Mouse (Mus musculus) layer of hippocampus, adult 18-20 months (tissue): ENCODE measurements around the gene Sez6. TPM values are rescaled to one million over a fixed set of nuclear protein-coding genes. Genes with fewer than 3 reads are reported as not detected.

ENCODE experiments used
- DNase-seq, 2 experiments: peaks; one replicate each; pipeline ENCODE4 v3.0.0; 2022; ENCODE audit warnings: low spot score in 2 of 2
- total RNA-seq, 2 experiments: library from RNA; stranded (reverse); gene quantifications; 2 replicates each; pipeline ENCODE4 v1.2.3; 2021

Sez6 gene
- total RNA-seq, 2 experiments from 2014 or later = 161 to 167 TPM

GRCm38 (mm10) chr11:77942230-77942629 is 11.6 kb downstream of the Sez6 start:
- DNase-seq = no peak

DNA sequence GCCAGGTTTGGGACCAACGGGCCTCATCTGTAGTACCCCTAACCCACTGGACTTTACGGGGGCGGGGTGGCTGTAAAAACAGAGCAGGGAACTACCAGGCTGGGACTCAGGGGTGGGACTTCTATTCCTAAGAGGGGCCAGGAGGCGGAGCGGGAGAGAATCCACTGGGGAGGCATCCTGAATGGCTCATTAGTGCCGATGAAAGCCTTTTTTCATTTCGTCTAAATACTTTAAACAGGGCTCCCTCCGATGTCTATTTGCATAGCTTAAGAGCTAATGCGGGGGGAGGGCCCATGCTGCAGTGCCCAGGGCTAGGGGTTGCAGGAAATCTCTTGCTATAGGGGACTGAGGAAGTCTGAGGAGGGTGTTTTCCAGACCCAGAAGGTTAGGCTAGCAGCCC is 17.3 kb downstream of the Sez6 start:
- DNase-seq = no peak

DNA sequence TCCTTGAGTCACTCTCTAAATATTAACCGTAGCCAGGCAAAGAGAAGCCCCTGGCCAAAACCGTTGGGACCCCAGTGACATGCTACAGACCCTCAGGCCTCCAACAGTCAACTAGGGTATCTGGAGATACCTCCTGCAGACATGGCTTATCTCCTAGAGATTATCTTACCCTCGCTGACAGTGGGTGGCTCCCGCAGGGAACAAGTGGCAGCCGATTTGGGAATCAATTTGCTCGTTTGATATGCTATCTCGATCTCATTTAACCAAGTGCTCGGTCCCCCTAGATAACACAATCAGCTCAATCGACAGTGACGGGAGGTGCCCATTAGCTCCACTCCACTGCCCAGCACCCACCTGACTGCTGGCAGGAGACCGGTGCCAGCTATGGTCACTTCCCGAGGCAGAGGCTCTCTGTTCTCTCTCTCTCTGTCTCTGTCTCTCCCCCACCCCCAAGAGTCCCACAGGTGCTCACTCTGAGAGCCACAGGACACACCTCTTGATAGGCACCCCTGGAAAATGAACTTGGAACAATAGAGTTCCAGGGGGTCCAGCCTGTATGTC is 19.6 kb downstream of the Sez6 start:
- DNase-seq = no peak

- peak; percentile 84 to 89 for DNase-seq
These were observed 20.2 kb downstream of the Sez6 start for GRCm38 (mm10) chr11:77950797-77951228.

DNA sequence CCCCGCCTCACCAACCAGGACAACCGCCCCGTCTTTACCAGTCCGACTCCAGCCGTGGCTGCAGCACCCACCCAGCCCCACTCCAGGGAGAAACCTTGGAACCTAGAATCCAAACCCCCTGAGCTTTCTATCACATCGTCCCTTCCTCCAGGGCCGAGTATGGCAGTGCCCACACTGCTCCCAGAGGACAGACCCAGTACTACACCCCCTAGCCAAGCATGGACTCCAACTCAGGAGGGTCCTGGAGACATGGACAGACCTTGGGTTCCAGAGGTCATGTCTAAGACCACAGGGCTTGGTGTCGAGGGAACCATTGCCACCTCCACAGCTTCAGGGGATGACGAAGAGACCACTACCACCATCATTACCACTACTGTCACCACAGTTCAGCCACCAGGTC is 23.1 kb downstream of the Sez6 start:
- DNase-seq = no peak

- DNase-seq = no peak
These were observed 25.8 kb downstream of the Sez6 start for GRCm38 (mm10) chr11:77956428-77956827.

- no peak for DNase-seq
These were observed 27.7 kb downstream of the Sez6 start for GRCm38 (mm10) chr11:77958268-77958667.

- no peak for DNase-seq
These were observed 28.3 kb downstream of the Sez6 start for GRCm38 (mm10) chr11:77958932-77959331.

DNA sequence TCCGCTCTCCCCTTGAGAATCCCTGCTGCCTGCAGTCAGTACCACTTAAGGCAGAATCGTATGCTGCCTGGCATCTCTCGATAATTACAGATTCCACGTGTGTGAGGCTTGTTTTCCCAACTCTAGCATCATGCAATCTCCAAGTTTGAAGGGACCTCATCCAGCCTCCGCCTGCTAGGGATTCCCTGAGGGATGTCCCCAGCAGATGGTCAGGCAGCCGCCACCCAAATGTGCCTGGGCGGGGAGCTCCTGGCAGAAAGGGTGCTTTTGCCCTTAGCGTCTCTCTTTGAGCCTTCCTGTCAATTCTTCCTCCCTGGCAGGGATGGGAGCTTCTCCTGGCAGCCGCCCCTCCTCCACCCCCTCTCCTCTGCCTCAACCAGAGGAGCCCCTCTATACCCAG is 29.6 kb downstream of the Sez6 start:
- peak; percentile 73 to 80 for DNase-seq

DNA sequence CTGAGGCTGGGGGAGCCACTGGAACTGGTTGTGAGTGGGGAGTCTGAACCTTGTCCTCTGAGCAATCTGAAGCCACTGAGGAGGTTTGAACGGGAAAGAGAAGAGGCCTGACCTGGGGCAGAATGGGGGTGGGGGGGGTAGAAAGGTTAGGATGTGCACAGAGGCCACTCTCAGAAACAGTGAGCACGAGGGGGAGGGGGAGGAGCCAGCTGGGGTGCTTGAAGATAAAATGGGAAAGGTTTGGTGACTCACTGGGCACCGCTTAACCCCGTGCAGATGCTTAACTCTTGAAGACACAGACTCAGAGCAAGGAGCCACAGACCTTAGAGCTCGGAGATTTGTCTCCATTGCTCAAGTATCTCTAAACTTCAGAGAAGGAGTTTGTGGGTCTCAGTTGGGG is 30.3 kb downstream of the Sez6 start:
- DNase-seq = no peak

DNA sequence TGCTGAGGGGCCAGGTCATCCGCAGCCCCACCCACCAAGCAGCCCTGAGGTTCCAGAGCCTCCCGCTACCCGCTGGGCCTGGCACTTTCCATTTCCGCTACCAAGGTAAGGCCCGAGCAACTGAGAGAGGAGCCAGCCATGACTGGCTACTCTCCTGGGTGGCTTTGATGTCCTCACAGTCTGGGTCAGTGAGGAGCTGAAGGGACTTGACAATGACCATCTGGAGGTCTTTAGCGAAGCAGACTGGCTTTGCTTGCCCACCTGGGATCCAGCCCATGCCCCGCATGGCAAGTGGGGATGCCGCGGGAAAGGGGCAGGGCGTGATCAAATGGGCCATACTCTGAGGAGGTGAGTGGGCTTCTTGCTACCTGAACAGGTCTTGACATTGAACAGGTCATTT is 32.3 kb downstream of the Sez6 start:
- no peak for DNase-seq

GRCm38 (mm10) chr11:77964415-77965095 is 34.0 kb downstream of the Sez6 start:
- DNase-seq = no peak

DNA sequence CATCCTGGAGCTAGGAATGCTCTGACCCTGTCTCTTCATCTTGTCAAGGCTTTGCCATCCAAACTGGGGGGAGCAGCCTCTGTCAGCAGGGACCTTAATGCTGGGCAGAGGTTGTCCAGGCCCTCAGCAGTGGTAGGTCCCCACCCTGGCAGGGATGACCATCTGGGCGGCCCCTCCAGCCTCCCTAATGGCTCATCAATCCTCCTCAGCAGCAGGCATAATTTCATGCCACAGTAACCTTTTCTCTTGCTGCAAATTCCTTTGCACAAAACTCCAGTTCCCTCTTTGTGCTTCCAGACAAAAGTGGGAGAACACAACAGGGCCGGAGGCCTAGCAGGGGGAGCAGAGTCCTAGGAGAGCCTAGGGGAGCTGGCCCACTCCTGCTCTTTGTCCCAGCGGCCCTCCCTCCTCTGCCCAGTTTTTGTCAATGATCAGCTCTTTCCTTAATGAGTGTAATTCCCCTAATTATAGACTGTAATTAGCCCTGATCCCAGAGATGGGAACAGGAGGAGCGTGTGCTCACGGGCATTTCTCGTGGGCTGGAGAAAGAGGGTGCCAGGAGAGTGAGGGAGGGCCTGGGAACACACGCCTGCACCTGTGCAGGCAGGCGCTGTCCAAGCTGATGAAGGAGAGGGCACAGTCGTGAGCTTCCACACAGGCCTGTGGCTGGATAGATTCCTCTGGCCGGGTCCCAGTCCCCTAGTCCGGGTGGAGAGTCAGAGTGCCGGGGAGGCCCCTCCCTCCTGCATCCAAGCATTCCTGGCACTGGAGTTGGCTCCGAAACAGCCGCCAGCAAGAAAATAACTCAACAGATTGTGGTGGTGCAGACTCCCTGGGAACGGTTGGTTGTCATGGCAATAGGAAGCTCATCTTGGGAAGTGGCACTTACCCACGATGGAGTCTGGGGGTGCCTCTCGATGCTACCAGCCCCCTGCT is 34.8 kb downstream of the Sez6 start:
- DNase-seq = peak; percentile 88 to 95

GRCm38 (mm10) chr11:77966037-77966391 is 35.4 kb downstream of the Sez6 start:
- DNase-seq = no peak

GRCm38 (mm10) chr11:77967114-77967513 is 36.5 kb downstream of the Sez6 start:
- peak in 1 of 2 experiments; percentile 91 for DNase-seq

GRCm38 (mm10) chr11:77968786-77969185 is 38.2 kb downstream of the Sez6 start:
- no peak for DNase-seq

DNA sequence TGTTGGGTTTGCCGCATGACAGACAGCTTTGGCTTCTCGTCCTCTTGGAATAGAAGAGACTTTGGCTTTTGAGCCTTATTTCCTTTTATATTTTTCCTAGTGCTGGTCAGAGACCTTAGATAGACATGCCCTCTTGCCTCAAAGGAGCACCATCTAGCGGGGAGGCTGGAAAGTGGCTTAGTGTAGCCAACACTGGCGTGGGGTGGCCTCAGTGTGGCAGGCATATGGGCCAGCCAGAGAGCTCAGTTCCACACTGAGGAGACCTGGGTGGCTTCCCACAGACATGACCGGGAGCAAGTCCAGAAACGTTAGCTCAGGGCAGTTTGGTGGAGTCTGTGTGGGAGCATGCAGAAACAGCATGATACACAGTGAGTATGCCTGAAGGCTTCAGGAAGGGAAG is 40.1 kb downstream of the Sez6 start:
- DNase-seq = no peak

- DNase-seq = no peak
These were observed 42.9 kb downstream of the Sez6 start for GRCm38 (mm10) chr11:77973520-77973919.

- no peak for DNase-seq
These were observed 43.7 kb downstream of the Sez6 start for GRCm38 (mm10) chr11:77974325-77974724.

- DNase-seq = no peak
These were observed 45.3 kb downstream of the Sez6 start for GRCm38 (mm10) chr11:77975873-77976272.

DNA sequence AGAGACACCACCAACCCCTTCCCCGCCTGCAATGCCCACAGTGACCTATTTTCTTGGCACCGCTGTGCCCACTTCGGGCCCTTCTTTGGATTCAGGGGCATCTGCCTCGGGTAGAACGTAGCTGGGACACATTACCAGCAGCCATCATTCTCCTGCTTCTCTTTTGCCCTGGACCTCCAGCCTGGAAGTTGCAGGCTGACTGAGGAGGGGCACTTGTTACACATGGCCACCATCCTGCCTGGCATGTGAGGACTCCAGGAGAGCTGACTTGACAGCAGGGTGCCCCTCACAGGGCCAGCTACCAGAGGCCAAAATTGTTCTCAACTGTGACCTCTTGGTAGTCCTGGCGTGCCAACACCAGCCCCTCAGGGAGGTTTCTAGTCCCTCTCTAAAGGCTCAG is 47.6 kb downstream of the Sez6 start:
- DNase-seq = no peak

- no peak for DNase-seq
These were observed 48.7 kb downstream of the Sez6 start for GRCm38 (mm10) chr11:77979221-77979809.
